Mouse (Mus musculus): Measurements from ENCODE around the gene Sowahc.

Sowahc gene

DNA sequence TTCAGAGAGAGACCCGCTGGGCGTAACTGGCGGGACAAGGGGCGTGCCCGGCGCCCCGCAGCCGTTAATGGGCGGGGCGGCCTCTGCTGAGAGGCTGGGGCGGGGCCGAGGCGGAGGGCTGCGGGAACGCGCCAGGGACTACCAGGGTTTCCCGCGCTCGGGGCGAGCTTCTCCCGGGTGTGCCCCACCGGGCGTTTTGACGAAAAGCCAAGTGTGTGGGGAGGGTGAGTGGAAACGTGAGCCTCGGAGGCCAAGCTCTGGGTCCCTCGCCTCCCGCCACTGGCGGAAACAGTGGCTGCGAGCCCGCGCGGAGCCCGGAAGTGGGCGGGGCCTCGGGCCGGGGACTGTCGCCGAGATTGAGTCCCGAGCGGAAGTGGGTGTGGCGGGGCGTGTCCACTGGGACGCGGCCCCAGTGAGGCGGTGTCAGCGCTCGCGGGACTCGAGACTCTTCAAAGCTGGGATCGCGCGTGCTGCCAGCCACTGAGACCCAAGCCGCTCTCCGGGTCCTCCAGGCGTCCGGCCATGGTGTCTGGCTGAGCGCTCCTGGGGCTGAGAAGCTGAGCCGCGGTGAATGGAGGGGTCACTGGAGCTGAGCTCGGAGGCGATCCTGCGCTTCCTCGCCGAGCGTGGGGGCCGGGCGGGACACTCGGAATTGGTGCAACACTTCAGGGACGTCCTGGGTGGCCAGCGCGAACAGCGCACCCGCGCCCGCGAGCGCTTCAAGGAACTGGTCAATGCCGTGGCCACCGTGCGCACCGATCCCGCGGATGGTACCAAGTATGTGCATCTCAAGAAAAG, at the start of gene Sowahc, which contains the start of gene Sept10:
Sowahc (plus strand) TSS at position 481 of the 798 bp plus-strand sequence.
Sept10 (minus strand) TSS at position 375 of the 798 bp plus-strand sequence.
- DNase-seq (ENCODE audit: low read depth in 2 of 2, low spot score in 2 of 2) = peak; percentile 94 to 97

DNA sequence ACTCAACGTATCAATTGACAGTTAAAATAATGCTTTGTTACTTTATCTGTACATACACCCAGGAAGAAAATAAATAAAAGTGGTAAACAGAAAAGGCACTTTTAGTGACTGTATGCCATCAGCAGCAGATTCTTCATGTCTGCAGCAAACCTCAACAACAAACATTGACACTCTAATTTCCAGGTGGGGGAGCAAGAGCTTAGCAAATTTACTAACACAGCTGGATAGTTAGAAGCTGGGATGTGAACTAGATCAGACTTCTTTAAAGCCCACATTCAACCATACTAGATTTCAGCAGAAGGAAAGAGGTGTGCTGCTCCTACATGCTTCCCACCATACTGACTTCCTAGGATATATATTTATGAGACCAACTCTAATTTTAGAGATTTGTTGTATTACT, 49.2 kb upstream of the Sowahc start:
- no peak for DNase-seq (ENCODE audit: low read depth in 2 of 2, low spot score in 2 of 2)

DNA sequence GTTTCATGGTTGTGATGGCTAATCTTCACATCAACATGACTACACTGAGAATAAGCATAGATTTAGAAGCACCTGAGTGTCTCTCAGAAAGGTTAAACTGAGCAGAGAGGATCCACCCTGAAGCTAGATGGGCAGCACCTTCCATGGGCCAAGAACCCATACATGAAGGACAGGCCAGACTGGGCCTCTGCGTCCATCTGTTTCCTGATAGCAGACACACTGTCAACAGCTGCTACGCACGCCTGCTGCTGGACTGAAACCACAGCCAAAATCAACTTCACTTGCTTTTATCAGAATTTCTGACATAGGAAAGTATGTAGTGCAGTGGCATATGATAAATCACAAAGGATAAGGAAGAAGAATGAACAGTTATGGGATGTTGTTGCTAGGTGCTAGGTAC, 42.1 kb upstream of the Sowahc start:
- no peak for DNase-seq (ENCODE audit: low read depth in 2 of 2, low spot score in 2 of 2)

DNA sequence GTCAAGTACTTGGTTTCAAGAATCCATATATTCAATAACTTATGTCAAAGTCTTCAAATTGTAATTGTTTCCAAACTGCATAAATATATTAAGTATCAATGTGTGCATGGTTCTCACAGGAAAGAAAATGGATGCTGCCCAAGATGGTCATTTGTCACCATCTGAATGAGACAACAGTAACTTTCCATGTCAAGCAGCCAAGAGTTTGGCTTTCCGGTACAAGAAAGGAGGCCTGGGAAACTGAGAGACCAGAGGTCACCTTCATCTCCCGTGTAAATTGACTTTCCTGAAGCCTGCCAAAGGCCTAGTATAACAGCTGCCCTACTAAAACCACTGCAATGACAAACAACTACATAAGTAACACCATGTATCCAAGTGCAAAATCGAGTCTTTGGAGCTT, 39.4 kb upstream of the Sowahc start:
- DNase-seq (ENCODE audit: low read depth in 2 of 2, low spot score in 2 of 2) = no peak

DNA sequence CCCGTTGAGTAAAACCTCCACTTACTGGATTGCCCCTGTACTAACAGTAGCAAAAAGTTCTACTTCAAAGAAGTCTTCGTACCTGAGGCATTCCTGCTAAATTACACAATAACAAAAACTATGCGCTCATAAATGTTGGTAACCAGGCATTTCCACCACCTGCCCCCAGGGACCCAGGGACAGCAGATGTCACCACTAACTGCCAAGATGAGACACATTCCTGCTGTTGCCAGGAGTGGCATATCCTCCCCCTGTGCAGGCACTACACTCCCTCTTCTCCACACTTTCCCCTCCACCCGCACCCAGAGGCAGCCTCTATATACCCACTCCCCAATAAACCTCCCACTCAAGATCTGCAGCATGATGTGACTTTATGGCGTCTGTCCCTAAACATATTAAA, 26.9 kb upstream of the Sowahc start:
- no peak for DNase-seq (ENCODE audit: low read depth in 2 of 2, low spot score in 2 of 2)

DNA sequence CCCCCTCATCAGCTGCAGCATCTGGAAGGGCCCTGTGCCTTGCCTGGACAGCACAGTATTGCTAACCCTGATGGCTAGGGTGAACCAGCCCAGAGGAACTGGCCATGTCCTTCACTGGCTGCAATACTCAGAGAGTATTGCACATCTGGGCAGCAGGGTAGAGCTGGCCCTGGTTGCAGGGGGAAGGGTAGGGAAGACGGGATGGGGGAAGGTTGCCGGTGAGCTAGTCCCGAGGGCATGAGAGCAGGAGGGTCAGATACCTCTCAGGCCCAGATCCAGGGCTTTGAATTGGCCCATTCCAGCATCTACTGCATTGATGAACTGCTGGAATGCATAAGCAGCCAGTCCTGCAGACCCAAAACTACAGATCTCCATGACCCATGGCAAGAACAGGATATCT, 25.0 kb upstream of the Sowahc start:
- DNase-seq (ENCODE audit: low read depth in 2 of 2, low spot score in 2 of 2) = no peak

DNA sequence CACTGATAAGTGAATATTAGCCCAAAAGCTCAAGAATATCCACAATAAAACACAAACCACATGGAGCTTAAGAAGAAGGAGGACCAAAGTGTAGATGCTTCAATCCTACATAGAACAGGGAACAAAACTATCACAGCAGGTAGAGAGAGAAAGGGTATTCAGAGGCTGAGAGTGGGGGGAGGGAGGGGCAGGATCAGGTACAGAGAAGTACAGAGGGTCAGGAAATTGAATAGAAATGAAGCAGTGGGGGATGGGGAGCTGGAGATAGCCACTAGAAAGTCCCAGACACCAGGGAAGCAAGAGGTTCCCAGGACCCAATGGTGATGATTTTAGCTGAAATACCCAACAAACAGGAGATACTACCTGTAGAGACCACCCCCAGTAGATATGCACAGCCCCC, 21.7 kb upstream of the Sowahc start:
- no peak for DNase-seq (ENCODE audit: low read depth in 2 of 2, low spot score in 2 of 2)

DNA sequence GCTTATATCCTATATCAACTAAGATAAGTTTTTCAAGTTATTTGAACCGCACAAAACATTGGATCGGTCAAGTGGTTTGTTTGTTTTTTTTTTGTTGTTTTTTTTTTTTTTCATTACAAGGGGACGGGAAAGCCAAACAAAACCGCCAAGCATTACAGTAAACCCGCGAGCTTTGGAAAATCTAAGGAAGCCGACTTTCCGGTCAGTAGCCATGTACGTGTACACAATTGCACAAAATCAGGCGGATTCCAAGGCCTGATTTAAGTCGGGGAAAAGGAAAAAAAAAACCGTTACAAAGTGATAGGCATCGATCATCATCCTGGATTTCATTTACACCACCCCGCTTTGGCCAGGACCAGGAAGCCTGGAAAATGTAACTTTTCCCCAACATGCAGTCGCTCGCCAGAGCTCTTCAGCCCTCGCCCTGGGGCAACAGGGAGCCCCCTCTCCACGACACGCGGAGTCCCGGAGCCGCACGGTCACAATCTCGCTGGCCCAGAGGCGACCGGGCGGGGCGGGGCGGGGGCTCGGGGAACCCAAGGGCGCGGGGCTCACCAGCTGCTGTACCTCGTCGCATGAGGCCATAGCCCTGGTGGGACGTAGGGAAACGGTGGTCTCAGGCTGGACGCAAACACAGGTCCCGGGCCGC, 805 bp upstream of the Sowahc start:
- no peak for DNase-seq (ENCODE audit: low read depth in 2 of 2, low spot score in 2 of 2)

GRCm38 (mm10) chr10:59222271-59223101, 733 bp downstream of the Sowahc start:
- peak; percentile 3 to 7 for DNase-seq (ENCODE audit: low read depth in 2 of 2, low spot score in 2 of 2)

DNA sequence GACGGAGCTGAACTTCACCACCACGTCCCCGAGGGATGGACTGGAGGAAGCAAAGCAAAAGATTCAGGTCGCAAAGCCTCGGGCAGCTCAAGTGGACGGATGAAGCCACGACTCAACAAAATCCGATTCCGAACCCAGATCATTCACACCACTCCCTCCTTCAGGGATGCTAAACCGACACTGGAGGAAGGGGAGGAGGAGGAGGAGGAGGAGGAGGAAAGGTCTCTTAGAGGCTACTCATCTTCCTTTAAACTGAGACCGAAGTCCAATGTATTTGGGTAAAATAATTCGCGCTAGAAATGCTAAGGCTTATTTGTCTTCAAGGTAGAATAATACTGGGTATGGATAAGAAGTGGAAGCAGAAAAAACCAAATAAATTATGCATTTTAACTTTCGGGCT, 1.5 kb downstream of the Sowahc start:
- DNase-seq (ENCODE audit: low read depth in 2 of 2, low spot score in 2 of 2) = no peak

GRCm38 (mm10) chr10:59223890-59224289, 2.1 kb downstream of the Sowahc start:
- DNase-seq (ENCODE audit: low read depth in 2 of 2, low spot score in 2 of 2) = no peak

GRCm38 (mm10) chr10:59225137-59225536, 3.4 kb downstream of the Sowahc start:
- DNase-seq (ENCODE audit: low read depth in 2 of 2, low spot score in 2 of 2) = no peak

DNA sequence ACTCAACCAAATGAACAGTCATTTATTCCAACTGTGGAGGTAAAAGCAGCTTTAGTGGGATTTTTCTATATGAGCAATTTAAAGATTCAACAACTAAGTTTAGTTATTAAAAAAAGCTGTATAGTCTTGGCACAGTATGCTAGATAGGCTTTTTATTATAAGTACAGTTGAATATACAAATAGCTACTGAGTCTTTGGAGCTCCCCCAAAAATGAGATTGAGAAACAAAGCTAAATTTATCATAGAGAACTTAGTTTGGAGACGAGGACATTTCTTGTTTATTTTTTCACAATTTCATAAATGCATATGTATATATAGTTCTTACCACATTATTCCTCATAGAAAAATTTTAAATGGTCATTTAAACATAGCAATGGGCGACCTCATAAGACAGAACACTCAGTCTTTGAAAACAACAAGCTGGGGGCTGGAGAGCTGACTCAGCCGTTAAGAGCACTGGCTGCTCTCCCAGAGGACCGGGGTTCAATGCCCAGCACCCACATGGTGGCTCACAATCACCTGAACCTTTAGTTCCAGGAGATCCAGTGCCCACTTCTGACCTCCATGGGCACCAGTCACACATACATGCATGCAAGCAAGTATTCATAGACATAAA, 7.6 kb downstream of the Sowahc start:
- DNase-seq (ENCODE audit: low read depth in 2 of 2, low spot score in 2 of 2) = no peak

GRCm38 (mm10) chr10:59235227-59235626, 13.5 kb downstream of the Sowahc start:
- no peak for DNase-seq (ENCODE audit: low read depth in 2 of 2, low spot score in 2 of 2)

- DNase-seq (ENCODE audit: low read depth in 2 of 2, low spot score in 2 of 2) = no peak
Observed at GRCm38 (mm10) chr10:59235847-59236246, 14.1 kb downstream of the Sowahc start.

- no peak for DNase-seq (ENCODE audit: low read depth in 2 of 2, low spot score in 2 of 2)
Observed at GRCm38 (mm10) chr10:59236486-59236885, 14.7 kb downstream of the Sowahc start.

- DNase-seq (ENCODE audit: low read depth in 2 of 2, low spot score in 2 of 2) = no peak
Observed at GRCm38 (mm10) chr10:59237757-59238156, 16.0 kb downstream of the Sowahc start.

- no peak for DNase-seq (ENCODE audit: low read depth in 2 of 2, low spot score in 2 of 2)
Observed at GRCm38 (mm10) chr10:59241141-59241541, 19.4 kb downstream of the Sowahc start.

DNA sequence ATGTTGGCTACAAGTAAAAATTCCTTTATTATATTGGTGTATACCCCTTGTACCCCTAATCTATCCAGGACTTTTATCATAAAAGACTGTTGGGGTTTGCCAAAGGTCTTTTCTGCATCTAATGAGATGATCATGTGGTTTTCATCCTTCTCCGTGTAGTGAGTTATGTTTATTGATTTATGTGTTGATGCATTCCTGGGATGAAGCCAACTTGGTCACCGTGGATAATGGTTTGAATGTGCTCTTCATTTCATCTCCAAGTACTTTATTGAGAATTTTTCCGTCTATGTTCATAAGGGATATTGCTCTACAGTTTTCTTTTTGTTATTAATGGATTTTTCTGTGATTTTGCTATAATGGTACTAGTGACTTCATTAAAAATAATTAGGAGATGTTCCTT, 27.8 kb downstream of the Sowahc start:
- DNase-seq (ENCODE audit: low read depth in 2 of 2, low spot score in 2 of 2) = no peak

GRCm38 (mm10) chr10:59250679-59251078, 28.9 kb downstream of the Sowahc start:
- DNase-seq (ENCODE audit: low read depth in 2 of 2, low spot score in 2 of 2) = no peak

- no peak for DNase-seq (ENCODE audit: low read depth in 2 of 2, low spot score in 2 of 2)
Observed at GRCm38 (mm10) chr10:59251980-59252379, 30.2 kb downstream of the Sowahc start.

Data from CD8-positive naive resting alpha-beta T cell, adult 2 months (primary cell).